Mouse (Mus musculus): ENCODE measurements around the gene Retnlg.
"Not testable (repeated sequence)": the region's sequence is repeated elsewhere in the genome, so short reads cannot be mapped to it uniquely, and the experiment has no call there.

DNA sequence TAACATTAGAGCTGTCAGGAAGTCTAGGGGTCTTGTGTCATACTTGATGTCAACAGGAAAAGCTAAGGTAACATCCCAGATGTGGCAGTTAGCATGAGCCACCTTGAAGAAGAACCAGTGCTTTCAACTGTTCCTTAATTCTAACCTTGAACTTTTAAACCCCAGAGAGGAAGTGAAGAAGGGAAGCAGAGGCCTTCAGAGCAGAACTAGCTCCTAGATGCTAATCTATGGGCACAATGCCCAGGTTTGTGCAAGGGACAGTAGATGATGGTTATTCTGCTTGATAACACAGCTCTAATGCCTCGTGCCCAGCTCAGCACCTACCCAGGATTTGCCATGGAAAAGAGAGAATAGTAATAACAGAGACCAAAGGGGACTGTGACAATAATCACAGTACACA lies 38.8 kb upstream of the Retnlg start:
- not testable (repeated sequence) for TF ChIP-seq EP300, CTCF (IDR thresholded peaks at IDR 0.05; ENCODE audit: low read depth)

Measured in liver, postnatal 0 days (tissue).